Mouse (Mus musculus) cerebellum, adult 11 months (tissue): ENCODE measurements around the gene Dnajc13.

Experiments used
- DNase-seq: peaks from one replicate; pipeline ENCODE4 v3.0.0; 2022

Gene Dnajc13

GRCm38 (mm10) chr9:104108571-104109143 lies 154.1 kb downstream of the Dnajc13 start:
- no peak for DNase-seq

GRCm38 (mm10) chr9:104107482-104107881 lies 155.2 kb downstream of the Dnajc13 start:
- no peak for DNase-seq

GRCm38 (mm10) chr9:104106930-104107329 lies 155.8 kb downstream of the Dnajc13 start:
- DNase-seq = no peak

- no peak for DNase-seq
Observed at GRCm38 (mm10) chr9:104104986-104105385, 157.7 kb downstream of the Dnajc13 start.

- no peak for DNase-seq
Observed at GRCm38 (mm10) chr9:104102901-104103300, 159.8 kb downstream of the Dnajc13 start.

GRCm38 (mm10) chr9:104102301-104102700 lies 160.4 kb downstream of the Dnajc13 start:
- DNase-seq = no peak

- DNase-seq = no peak
Observed at GRCm38 (mm10) chr9:104101458-104101857, 161.3 kb downstream of the Dnajc13 start.
